Mouse (Mus musculus): ENCODE results near the gene Tesk2. TPM values are rescaled to one million over a fixed set of nuclear protein-coding genes. Genes with fewer than 3 reads are reported as not detected.

The Tesk2 gene
- total RNA-seq, 1 experiment = 15.3 TPM

GRCm38 (mm10) chr4:116738972-116739751 is 18.4 kb downstream of the Tesk2 start:
- DNase-seq (ENCODE audit: low read depth, low spot score) = no peak
- no peaks in the 10 kb centered on the region for H3K36me3 ChIP-seq (ENCODE audit: control insufficient read depth, insufficient read depth, low read length, poor library complexity, severe bottlenecking)
- H3K4me1 ChIP-seq (ENCODE audit: control insufficient read depth in 2 of 2, insufficient read depth in 2 of 2, low read length in 2 of 2, poor library complexity in 1 of 2) = peaks cover 0 to 3% of the 10 kb centered on the region in 2 experiments; a peak in 3 of 4 replicates
- no peak overlapping the region; the same call in 1 of the 2 replicates for H3K27ac ChIP-seq (ENCODE audit: insufficient read depth, low read depth, low read length, poor library complexity, severe bottlenecking)
- no peaks in the 10 kb centered on the region for H3K9me3 ChIP-seq (ENCODE audit: control insufficient read depth, insufficient read depth, low read depth, low read length)
- H3K9ac ChIP-seq (ENCODE audit: insufficient read depth, low read depth, low read length, poor library complexity, severe bottlenecking) = no peak overlapping the region
- H3K4me3 ChIP-seq (ENCODE audit: insufficient read depth in 1 of 2, low read depth in 1 of 2, low read length in 2 of 2, poor library complexity in 1 of 2, severe bottlenecking in 1 of 2) = no peak overlapping the region
- in situ Hi-C loops (cut with MboI; ENCODE audit: low sequenced_read_pairs in 2 of 2, unreplicated experiment in 2 of 2) = no loop called here
- no peak for TF ChIP-seq ZNF384 (IDR thresholded peaks at IDR 0.05; ENCODE audit: low read depth, low read length)

GRCm38 (mm10) chr4:116749750-116750149 is 29.0 kb downstream of the Tesk2 start:
- TF ChIP-seq ZC3H11A (IDR thresholded peaks at IDR 0.05; ENCODE audit: borderline replicate concordance, low read depth, low read length) (no peak), HCFC1 (IDR thresholded peaks at IDR 0.05; ENCODE audit: borderline replicate concordance, insufficient read depth, low read length) (no peak), ZNF384 (IDR thresholded peaks at IDR 0.05; ENCODE audit: low read depth, low read length) (no peak), CHD2 (IDR thresholded peaks at IDR 0.05; ENCODE audit: low read depth, low read length) (no peak), MAFK (IDR thresholded peaks at IDR 0.05; ENCODE audit: insufficient read depth, low read depth, low read length) (no peak)
- H3K9me3 ChIP-seq (ENCODE audit: control insufficient read depth, insufficient read depth, low read depth, low read length) = no peaks in the 10 kb centered on the region
- no peak overlapping the region for H3K9ac ChIP-seq (ENCODE audit: insufficient read depth, low read depth, low read length, poor library complexity, severe bottlenecking)
- no peak for DNase-seq (ENCODE audit: low read depth, low spot score)
- no peak overlapping the region for H3K27ac ChIP-seq (ENCODE audit: insufficient read depth, low read depth, low read length, poor library complexity, severe bottlenecking)
- H3K4me3 ChIP-seq (ENCODE audit: insufficient read depth in 1 of 2, low read depth in 1 of 2, low read length in 2 of 2, poor library complexity in 1 of 2, severe bottlenecking in 1 of 2) = no peak overlapping the region
- H3K4me1 ChIP-seq (ENCODE audit: control insufficient read depth in 2 of 2, insufficient read depth in 2 of 2, low read length in 2 of 2, poor library complexity in 1 of 2) = 0 out of 4 replicates have a peak, but pooled peaks cover 0 to 2% of the 10 kb centered on the region in 2 experiments
- in situ Hi-C loops (cut with MboI; ENCODE audit: low sequenced_read_pairs in 2 of 2, unreplicated experiment in 2 of 2) = no loop called here
- no peaks in the 10 kb centered on the region for H3K36me3 ChIP-seq (ENCODE audit: control insufficient read depth, insufficient read depth, low read length, poor library complexity, severe bottlenecking)

- peaks cover 4 to 5% of the 10 kb centered on the region in 2 experiments; a peak in 1 of 4 replicates for H3K4me1 ChIP-seq (ENCODE audit: control insufficient read depth in 2 of 2, insufficient read depth in 2 of 2, low read length in 2 of 2, poor library complexity in 1 of 2)
- DNase-seq (ENCODE audit: low read depth, low spot score) = no peak
- no peak overlapping the region for H3K27ac ChIP-seq (ENCODE audit: insufficient read depth, low read depth, low read length, poor library complexity, severe bottlenecking)
- no peak overlapping the region for H3K4me3 ChIP-seq (ENCODE audit: insufficient read depth in 1 of 2, low read depth in 1 of 2, low read length in 2 of 2, poor library complexity in 1 of 2, severe bottlenecking in 1 of 2)
- no peaks in the 10 kb centered on the region for H3K9me3 ChIP-seq (ENCODE audit: control insufficient read depth, insufficient read depth, low read depth, low read length)
- in situ Hi-C loops (cut with MboI; ENCODE audit: low sequenced_read_pairs in 2 of 2, unreplicated experiment in 2 of 2) = no loop called here
- peaks cover 4% of the 10 kb centered on the region for H3K36me3 ChIP-seq (ENCODE audit: control insufficient read depth, insufficient read depth, low read length, poor library complexity, severe bottlenecking)
- no peak overlapping the region for H3K9ac ChIP-seq (ENCODE audit: insufficient read depth, low read depth, low read length, poor library complexity, severe bottlenecking)
- TF ChIP-seq HCFC1 (IDR thresholded peaks at IDR 0.05; ENCODE audit: borderline replicate concordance, insufficient read depth, low read length) = no peak
- no peak for TF ChIP-seq ZC3H11A (IDR thresholded peaks at IDR 0.05; ENCODE audit: borderline replicate concordance, low read depth, low read length)
- TF ChIP-seq ZNF384 (IDR thresholded peaks at IDR 0.05; ENCODE audit: low read depth, low read length) = no peak
- TF ChIP-seq MAFK (IDR thresholded peaks at IDR 0.05; ENCODE audit: insufficient read depth, low read depth, low read length) = no peak
- TF ChIP-seq CHD2 (IDR thresholded peaks at IDR 0.05; ENCODE audit: low read depth, low read length) = no peak
These were observed 41.2 kb downstream of the Tesk2 start for GRCm38 (mm10) chr4:116761914-116762313.

DNA sequence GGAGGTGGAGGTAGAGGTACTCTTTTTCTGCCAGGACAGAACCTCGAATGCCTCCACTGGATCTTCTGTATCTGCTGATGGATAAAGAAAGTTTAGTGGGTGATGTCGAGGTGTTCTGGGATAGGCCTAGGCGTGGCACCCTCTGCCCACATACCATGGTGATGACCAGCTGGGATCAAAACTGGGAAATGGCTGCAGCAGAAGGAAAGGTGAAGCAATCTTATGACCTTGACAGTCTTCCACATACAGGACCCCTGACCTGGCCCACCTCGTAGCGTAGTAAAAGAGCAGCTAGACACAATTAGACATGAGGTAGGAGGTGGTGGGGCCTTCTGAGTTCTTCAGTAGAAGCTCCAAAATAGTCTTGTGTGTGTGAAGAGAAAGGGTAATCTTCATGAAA is 43.3 kb downstream of the Tesk2 start:
- Histone ChIP-seq H3K4me1 (ENCODE audit: control insufficient read depth in 2 of 2, insufficient read depth in 2 of 2, low read length in 2 of 2, poor library complexity in 1 of 2) (peaks cover 4 to 7% of the 10 kb centered on the region in 2 experiments; a peak in 1 of 4 replicates), H3K9ac (ENCODE audit: insufficient read depth, low read depth, low read length, poor library complexity, severe bottlenecking) (no peak overlapping the region), H3K4me3 (ENCODE audit: insufficient read depth in 1 of 2, low read depth in 1 of 2, low read length in 2 of 2, poor library complexity in 1 of 2, severe bottlenecking in 1 of 2) (no peak overlapping the region), H3K36me3 (ENCODE audit: control insufficient read depth, insufficient read depth, low read length, poor library complexity, severe bottlenecking) (peaks cover 4% of the 10 kb centered on the region), H3K9me3 (ENCODE audit: control insufficient read depth, insufficient read depth, low read depth, low read length) (no peaks in the 10 kb centered on the region), H3K27ac (ENCODE audit: insufficient read depth, low read depth, low read length, poor library complexity, severe bottlenecking) (0 out of 2 replicates have a peak overlapping the region, but pooled peaks have one; percentile 22)
- in situ Hi-C loops (cut with MboI; ENCODE audit: low sequenced_read_pairs in 2 of 2, unreplicated experiment in 2 of 2) = no loop called here
- no peak for TF ChIP-seq ZNF384 (IDR thresholded peaks at IDR 0.05; ENCODE audit: low read depth, low read length)
- no peak for TF ChIP-seq HCFC1 (IDR thresholded peaks at IDR 0.05; ENCODE audit: borderline replicate concordance, insufficient read depth, low read length)
- no peak for TF ChIP-seq ZC3H11A (IDR thresholded peaks at IDR 0.05; ENCODE audit: borderline replicate concordance, low read depth, low read length)
- no peak for TF ChIP-seq MAFK (IDR thresholded peaks at IDR 0.05; ENCODE audit: insufficient read depth, low read depth, low read length)
- no peak for DNase-seq (ENCODE audit: low read depth, low spot score)
